Mouse (Mus musculus): ENCODE data around the gene Palld.

DNA sequence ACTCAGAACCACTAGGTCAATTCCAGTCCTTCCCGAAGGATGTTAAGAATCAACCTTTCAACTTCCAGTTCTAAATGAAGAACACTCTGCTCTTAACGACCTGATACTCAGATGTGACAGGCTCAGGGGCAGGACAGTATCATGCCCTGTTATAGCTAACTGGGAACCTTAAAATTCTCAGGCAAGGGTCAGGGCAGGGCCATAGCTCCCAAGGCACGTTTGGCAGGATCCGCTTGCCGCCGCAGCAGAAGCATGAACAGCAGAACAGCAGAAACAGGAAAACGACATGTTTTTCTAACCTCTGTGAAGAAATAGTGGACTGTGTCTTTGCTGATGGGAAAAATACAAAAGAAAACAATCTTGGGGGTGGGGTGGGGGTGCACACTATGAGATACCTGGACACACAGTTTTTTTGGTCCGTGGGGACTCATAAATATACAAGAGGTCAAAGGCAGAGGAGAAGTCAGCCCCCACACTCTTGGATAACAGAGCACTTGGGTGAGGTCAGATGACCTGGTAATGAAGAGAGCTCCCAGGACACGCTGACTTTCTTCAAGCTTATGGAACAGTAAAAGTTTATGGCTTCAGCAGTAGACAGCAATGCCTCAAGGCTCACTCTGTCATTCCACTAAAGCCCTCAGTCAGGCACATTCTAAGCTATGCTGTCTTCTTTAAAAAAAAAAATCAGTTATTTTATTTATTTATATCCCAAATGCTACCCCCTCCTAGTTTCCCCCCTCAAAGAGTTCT, 201.4 kb downstream of the Palld start:
- TF ChIP-seq CTCF (IDR thresholded peaks at IDR 0.05; ENCODE audit: low read depth, low read length): no peak
- TF ChIP-seq GATA1 (IDR thresholded peaks at IDR 0.05; ENCODE audit: borderline replicate concordance, low read length): no peak
- no peak for TF ChIP-seq POLR2AphosphoS5 (IDR thresholded peaks at IDR 0.05; ENCODE audit: insufficient replicate concordance, low read depth, low read length)
